Mouse (Mus musculus): ENCODE measurements around the gene Hsd17b2. TPM values are rescaled to one million over a fixed set of nuclear protein-coding genes. Genes with fewer than 3 reads are reported as not detected.

Gene Hsd17b2
- polyA plus RNA-seq, 1 experiment: 3.0 TPM

- Histone ChIP-seq H3K4me1 (ENCODE audit: control insufficient read depth, insufficient read depth, low read length) (no peaks in the 10 kb centered on the region), H3K27ac (ENCODE audit: insufficient read depth, low read depth, low read length) (no peak overlapping the region), H3K27me3 (replicated peaks; ENCODE audit: control insufficient read depth, insufficient read depth, low read length) (no peaks in the 10 kb centered on the region), H3K4me3 (ENCODE audit: insufficient read depth, low read depth, low read length) (no peak overlapping the region), H3K36me3 (ENCODE audit: control insufficient read depth, insufficient read depth, low read length) (no peaks in the 10 kb centered on the region)
- 79% methylated on average over 6 of the region's 6 CpGs for WGBS
- TF ChIP-seq POLR2A (IDR thresholded peaks at IDR 0.05; ENCODE audit: low read depth, low read length): no peak
- no peak for TF ChIP-seq CTCF (conservative IDR thresholded peaks at IDR 0.05; ENCODE audit: insufficient read depth, insufficient read length, low read depth, low read length)
- no peak for DNase-seq
These were observed 77.6 kb downstream of the Hsd17b2 start for GRCm38 (mm10) chr8:117779344-117779743.

GRCm38 (mm10) chr8:117781375-117782129 lies 79.8 kb downstream of the Hsd17b2 start:
- Histone ChIP-seq H3K4me1 (ENCODE audit: control insufficient read depth, insufficient read depth, low read length) (no peaks in the 10 kb centered on the region), H3K36me3 (ENCODE audit: control insufficient read depth, insufficient read depth, low read length) (no peaks in the 10 kb centered on the region), H3K27ac (ENCODE audit: insufficient read depth, low read depth, low read length) (no peak overlapping the region), H3K4me3 (ENCODE audit: insufficient read depth, low read depth, low read length) (no peak overlapping the region), H3K27me3 (replicated peaks; ENCODE audit: control insufficient read depth, insufficient read depth, low read length) (no peaks in the 10 kb centered on the region)
- no peak for DNase-seq
- TF ChIP-seq POLR2A (IDR thresholded peaks at IDR 0.05; ENCODE audit: low read depth, low read length) (no peak), CTCF (conservative IDR thresholded peaks at IDR 0.05; ENCODE audit: insufficient read depth, insufficient read length, low read depth, low read length) (no peak)
- 61% methylated on average over 6 of the region's 6 CpGs for WGBS

DNA sequence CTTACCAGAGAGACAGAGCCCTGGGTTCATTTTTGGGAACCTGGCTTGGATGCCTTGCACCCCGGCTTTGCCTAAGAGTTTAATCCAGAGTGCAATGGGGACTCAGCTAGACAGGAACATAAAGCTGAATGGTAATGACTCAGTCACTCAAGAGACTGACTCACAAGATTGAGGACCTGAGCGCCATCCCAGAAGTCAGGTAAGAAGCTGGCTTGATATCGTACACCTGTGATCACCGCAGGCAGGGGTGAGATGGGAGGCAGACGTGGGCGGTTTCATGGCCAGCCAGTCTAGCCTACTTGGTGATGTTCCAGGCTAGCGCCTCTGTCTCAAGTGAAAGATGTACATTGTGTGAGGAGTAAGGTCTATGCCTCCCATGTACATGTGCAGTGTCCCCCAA lies 81.3 kb downstream of the Hsd17b2 start:
- Histone ChIP-seq H3K27me3 (replicated peaks; ENCODE audit: control insufficient read depth, insufficient read depth, low read length) (no peaks in the 10 kb centered on the region), H3K4me1 (ENCODE audit: control insufficient read depth, insufficient read depth, low read length) (no peaks in the 10 kb centered on the region), H3K4me3 (ENCODE audit: insufficient read depth, low read depth, low read length) (no peak overlapping the region), H3K27ac (ENCODE audit: insufficient read depth, low read depth, low read length) (no peak overlapping the region), H3K36me3 (ENCODE audit: control insufficient read depth, insufficient read depth, low read length) (no peaks in the 10 kb centered on the region)
- TF ChIP-seq CTCF (conservative IDR thresholded peaks at IDR 0.05; ENCODE audit: insufficient read depth, insufficient read length, low read depth, low read length) (no peak), POLR2A (IDR thresholded peaks at IDR 0.05; ENCODE audit: low read depth, low read length) (no peak)
- WGBS: 69% methylated on average over 7 of the region's 7 CpGs
- no peak for DNase-seq

- H3K36me3 ChIP-seq (ENCODE audit: control insufficient read depth, insufficient read depth, low read length): no peaks in the 10 kb centered on the region; the same call in 1 of the 2 replicates
- no peak overlapping the region for H3K4me3 ChIP-seq (ENCODE audit: insufficient read depth, low read depth, low read length)
- H3K27ac ChIP-seq (ENCODE audit: insufficient read depth, low read depth, low read length): no peak overlapping the region
- H3K27me3 ChIP-seq (replicated peaks; ENCODE audit: control insufficient read depth, insufficient read depth, low read length): no peaks in the 10 kb centered on the region
- no peak for TF ChIP-seq POLR2A (IDR thresholded peaks at IDR 0.05; ENCODE audit: low read depth, low read length)
- no peak for TF ChIP-seq CTCF (conservative IDR thresholded peaks at IDR 0.05; ENCODE audit: insufficient read depth, insufficient read length, low read depth, low read length)
- no peaks in the 10 kb centered on the region for H3K4me1 ChIP-seq (ENCODE audit: control insufficient read depth, insufficient read depth, low read length)
- DNase-seq: no peak
- WGBS: 94% methylated on average over 3 of the region's 3 CpGs
These were observed 84.7 kb downstream of the Hsd17b2 start for GRCm38 (mm10) chr8:117786428-117786827.

GRCm38 (mm10) chr8:117792616-117793144 lies 91.0 kb downstream of the Hsd17b2 start:
- DNase-seq: no peak

DNA sequence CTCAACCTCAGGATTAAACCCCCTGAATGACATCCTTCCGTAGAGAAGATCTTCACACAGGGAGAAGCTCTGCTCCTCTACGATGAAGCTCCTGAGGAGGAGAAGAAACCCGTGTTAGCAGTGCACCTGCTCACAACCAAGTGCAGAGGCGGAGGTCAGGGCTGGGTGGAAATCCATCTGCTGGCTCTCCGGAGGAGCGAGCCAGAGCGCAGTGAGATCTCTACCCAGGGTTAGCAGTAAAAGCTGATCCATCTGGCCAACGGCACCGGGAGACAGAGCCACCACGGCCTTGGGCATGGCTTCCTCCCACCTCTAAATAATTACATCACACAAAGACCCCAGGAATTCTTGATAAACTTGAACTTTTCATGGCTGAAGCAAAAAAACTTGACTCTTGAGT lies 92.9 kb downstream of the Hsd17b2 start:
- no peak for DNase-seq
- Histone ChIP-seq H3K27me3 (replicated peaks; ENCODE audit: control insufficient read depth, insufficient read depth, low read length) (no peaks in the 10 kb centered on the region), H3K4me3 (ENCODE audit: insufficient read depth, low read depth, low read length) (no peak overlapping the region), H3K4me1 (ENCODE audit: control insufficient read depth, insufficient read depth, low read length) (no peaks in the 10 kb centered on the region), H3K27ac (ENCODE audit: insufficient read depth, low read depth, low read length) (no peak overlapping the region), H3K36me3 (ENCODE audit: control insufficient read depth, insufficient read depth, low read length) (peaks cover 4% of the 10 kb centered on the region)
- TF ChIP-seq CTCF (conservative IDR thresholded peaks at IDR 0.05; ENCODE audit: insufficient read depth, insufficient read length, low read depth, low read length): no peak
- TF ChIP-seq POLR2A (IDR thresholded peaks at IDR 0.05; ENCODE audit: low read depth, low read length): no peak
- WGBS: 86% methylated on average over 10 of the region's 10 CpGs

More at GRCm38 (mm10) chr8:117792616-117793144, 91.0 kb downstream of the Hsd17b2 start:
- 60% methylated on average over 19 of the region's 19 CpGs for WGBS
- Histone ChIP-seq H3K27me3 (replicated peaks; ENCODE audit: control insufficient read depth, insufficient read depth, low read length) (no peaks in the 10 kb centered on the region), H3K36me3 (ENCODE audit: control insufficient read depth, insufficient read depth, low read length) (peaks cover 4% of the 10 kb centered on the region), H3K4me1 (ENCODE audit: control insufficient read depth, insufficient read depth, low read length) (no peaks in the 10 kb centered on the region), H3K27ac (ENCODE audit: insufficient read depth, low read depth, low read length) (no peak overlapping the region), H3K4me3 (ENCODE audit: insufficient read depth, low read depth, low read length) (no peak overlapping the region)
- TF ChIP-seq CTCF (conservative IDR thresholded peaks at IDR 0.05; ENCODE audit: insufficient read depth, insufficient read length, low read depth, low read length): no peak
- no peak for TF ChIP-seq POLR2A (IDR thresholded peaks at IDR 0.05; ENCODE audit: low read depth, low read length)

- no peak for DNase-seq
- Histone ChIP-seq H3K27me3 (replicated peaks; ENCODE audit: control insufficient read depth, insufficient read depth, low read length) (no peaks in the 10 kb centered on the region), H3K4me1 (ENCODE audit: control insufficient read depth, insufficient read depth, low read length) (no peaks in the 10 kb centered on the region), H3K4me3 (ENCODE audit: insufficient read depth, low read depth, low read length) (no peak overlapping the region), H3K27ac (ENCODE audit: insufficient read depth, low read depth, low read length) (no peak overlapping the region), H3K36me3 (ENCODE audit: control insufficient read depth, insufficient read depth, low read length) (peaks cover 4% of the 10 kb centered on the region; the same call in 1 of the 2 replicates)
- 78% methylated on average over 15 of the region's 15 CpGs for WGBS
- TF ChIP-seq CTCF (conservative IDR thresholded peaks at IDR 0.05; ENCODE audit: insufficient read depth, insufficient read length, low read depth, low read length): no peak
- no peak for TF ChIP-seq POLR2A (IDR thresholded peaks at IDR 0.05; ENCODE audit: low read depth, low read length)
These were observed 94.8 kb downstream of the Hsd17b2 start for GRCm38 (mm10) chr8:117796464-117796863.
